Mouse (Mus musculus) NIH3T3 (cell line): Measurements from ENCODE around the gene Ehd4.
A peak's percentile ranks its signal among the peaks of the same experiment; 100 is the strongest.

Experiments used
- DNase-seq: peaks from one replicate; pipeline ENCODE4 v3.0.0-alpha.2; 2012; ENCODE audit warnings: low read depth

The Ehd4 gene

GRCm38 (mm10) chr2:120069466-120069990 is 84.9 kb downstream of the Ehd4 start:
- DNase-seq: no peak

- peak; percentile 55 for DNase-seq
Measured at GRCm38 (mm10) chr2:120068555-120069465, 85.6 kb downstream of the Ehd4 start.

GRCm38 (mm10) chr2:120066224-120066623 is 88.2 kb downstream of the Ehd4 start:
- DNase-seq: peak; percentile 36

- no peak for DNase-seq
Measured at GRCm38 (mm10) chr2:120065243-120065642, 89.2 kb downstream of the Ehd4 start.

GRCm38 (mm10) chr2:120064639-120065038 is 89.8 kb downstream of the Ehd4 start:
- DNase-seq: no peak

GRCm38 (mm10) chr2:120062248-120062647 is 92.2 kb downstream of the Ehd4 start:
- DNase-seq: no peak

- no peak for DNase-seq
Measured at GRCm38 (mm10) chr2:120060651-120061050, 93.8 kb downstream of the Ehd4 start.

GRCm38 (mm10) chr2:120060190-120060589 is 94.2 kb downstream of the Ehd4 start:
- no peak for DNase-seq

- DNase-seq: no peak
Measured at GRCm38 (mm10) chr2:120059466-120059865, 94.9 kb downstream of the Ehd4 start.

GRCm38 (mm10) chr2:120058818-120059217 is 95.6 kb downstream of the Ehd4 start:
- DNase-seq: no peak

- no peak for DNase-seq
Measured at GRCm38 (mm10) chr2:120055923-120056322, 98.5 kb downstream of the Ehd4 start.

GRCm38 (mm10) chr2:120054771-120055552 is 99.4 kb downstream of the Ehd4 start:
- no peak for DNase-seq

- DNase-seq: no peak
Measured at GRCm38 (mm10) chr2:120051405-120051804, 103.0 kb downstream of the Ehd4 start.

GRCm38 (mm10) chr2:120049632-120050274 is 104.7 kb downstream of the Ehd4 start:
- peak; percentile 71 for DNase-seq

GRCm38 (mm10) chr2:120048173-120048572 is 106.2 kb downstream of the Ehd4 start:
- no peak for DNase-seq

GRCm38 (mm10) chr2:120046486-120047310 is 107.7 kb downstream of the Ehd4 start:
- DNase-seq: no peak

GRCm38 (mm10) chr2:120044676-120045075 is 109.7 kb downstream of the Ehd4 start:
- no peak for DNase-seq

- peak; percentile 78 for DNase-seq
Measured at GRCm38 (mm10) chr2:120044101-120044603, 110.3 kb downstream of the Ehd4 start.

GRCm38 (mm10) chr2:120040991-120041390 is 113.4 kb downstream of the Ehd4 start:
- DNase-seq: no peak
